11 mouse cellular contexts compared by ENCODE assay signal in genomic region chr2:138273404-138274073, GRCm38 (mm10).
"Had no signal": no experiment of that assay in that cellular context is flagged by ENCODE, and none has a peak within 500 bp of the region (broad histone marks: within the 10 kb centered on the region; RNA-seq: fewer than 3 reads in every experiment).

No protein-coding gene starts in this region.

- H3K4me3 ChIP-seq: kidney, embryonic 15.5 days; limb, embryonic 13.5 days; liver, embryonic 15.5 days; midbrain, embryonic 10.5 days; midbrain, embryonic 15.5 days had no signal

- ATAC-seq: midbrain, embryonic 15.5 days had no signal

- H3K27ac ChIP-seq: kidney, embryonic 15.5 days; limb, embryonic 13.5 days; liver, embryonic 15.5 days; midbrain, embryonic 10.5 days; midbrain, embryonic 15.5 days had no signal

- H3K27me3 ChIP-seq: kidney, embryonic 15.5 days; limb, embryonic 13.5 days; liver, embryonic 15.5 days; midbrain, embryonic 15.5 days had no signal

- H3K36me3 ChIP-seq: kidney, embryonic 15.5 days; limb, embryonic 13.5 days; liver, embryonic 15.5 days; midbrain, embryonic 10.5 days; midbrain, embryonic 15.5 days had no signal

- H3K9me3 ChIP-seq: kidney, embryonic 15.5 days; limb, embryonic 13.5 days; liver, embryonic 15.5 days; midbrain, embryonic 10.5 days; midbrain, embryonic 15.5 days had no signal

- H3K4me2 ChIP-seq: kidney, embryonic 15.5 days; limb, embryonic 13.5 days; liver, embryonic 15.5 days; lung, embryonic 14.5 days; midbrain, embryonic 15.5 days had no signal

- H3K9ac ChIP-seq: kidney, embryonic 15.5 days; limb, embryonic 13.5 days; liver, embryonic 15.5 days; lung, embryonic 14.5 days; midbrain, embryonic 15.5 days had no signal

- DNase-seq: kidney, adult 2 months; kidney, postnatal 14 days; left cerebral cortex, postnatal 4 days; lung, embryonic 14.5 days; lung, postnatal 36 days; right cerebral cortex, adult 18-20 months had no signal
